Mouse (Mus musculus): ENCODE results near the gene Dcaf11. TPM values are rescaled to one million over a fixed set of nuclear protein-coding genes. Genes with fewer than 3 reads are reported as not detected.

Gene Dcaf11
- polyA plus RNA-seq, 1 experiment from 2014 or later = 70.9 TPM

GRCm38 (mm10) chr14:55608339-55608738, 48.5 kb downstream of the Dcaf11 start:
- no peak for DNase-seq (ENCODE audit: low spot score)
- WGBS = 100% methylated on average over 6 of the region's 6 CpGs
- Histone ChIP-seq H3K4me3 (ENCODE audit: low read depth, low read length) (no peak overlapping the region), H3K36me3 (ENCODE audit: control insufficient read depth, insufficient read depth, low read length) (peaks cover 40% of the 10 kb centered on the region), H3K27ac (ENCODE audit: low read depth) (no peak overlapping the region), H3K9me3 (ENCODE audit: control insufficient read depth, low read length) (no peaks in the 10 kb centered on the region), H3K9ac (ENCODE audit: low read length) (no peak overlapping the region), H3K4me1 (replicated peaks; ENCODE audit: control insufficient read depth, insufficient read depth, low read length) (no peaks in the 10 kb centered on the region; the same call in 1 of the 2 replicates), H3K27me3 (replicated peaks; ENCODE audit: control insufficient read depth, insufficient read depth, low read length) (no peaks in the 10 kb centered on the region), H3K4me2 (ENCODE audit: low read length) (no peak overlapping the region)
- ATAC-seq (replicated peaks; ENCODE audit: low FRiP score, low TSS enrichment, low read depth) = no peak

GRCm38 (mm10) chr14:55613346-55613745, 53.5 kb downstream of the Dcaf11 start:
- ATAC-seq (replicated peaks; ENCODE audit: low FRiP score, low TSS enrichment, low read depth) = no peak
- 74% methylated on average over 6 of the region's 6 CpGs for WGBS
- DNase-seq (ENCODE audit: low spot score) = no peak

DNA sequence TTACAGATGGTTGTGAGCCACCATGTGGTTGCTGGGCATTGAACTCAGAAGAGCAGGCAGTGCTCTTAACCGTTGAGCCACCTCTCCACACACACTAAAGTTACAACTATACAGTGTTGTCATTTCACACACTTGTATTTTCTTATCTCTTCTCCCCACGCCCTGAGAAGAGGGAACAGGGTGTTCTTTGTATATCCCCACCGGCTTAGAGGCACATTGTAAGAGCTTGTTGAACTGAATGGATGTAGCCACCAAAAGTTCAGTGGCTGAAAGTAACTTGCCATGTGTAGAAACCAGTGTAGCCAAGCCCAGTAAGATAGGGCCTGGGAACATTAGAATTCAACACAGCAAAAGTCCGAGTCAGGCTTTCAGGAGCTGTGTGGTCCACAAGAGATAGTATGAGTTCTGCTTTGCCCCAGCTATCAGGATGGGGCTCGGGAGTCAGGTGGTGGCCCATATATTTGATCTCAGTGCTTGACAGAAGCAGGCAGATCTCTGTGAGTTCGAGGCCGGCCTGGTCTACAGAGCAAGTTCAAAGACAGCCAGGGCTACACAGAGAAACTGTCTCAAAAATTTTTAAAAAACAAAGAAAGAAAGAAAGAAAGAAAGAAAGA, 54.9 kb downstream of the Dcaf11 start:
- H3K9ac ChIP-seq (ENCODE audit: low read length) = no peak overlapping the region
- peaks cover 2% of the 10 kb centered on the region for H3K36me3 ChIP-seq (ENCODE audit: control insufficient read depth, insufficient read depth, low read length)
- ATAC-seq (replicated peaks; ENCODE audit: low FRiP score, low TSS enrichment, low read depth) (no peak), DNase-seq (ENCODE audit: low spot score) (no peak)
- WGBS = 77% methylated on average over 7 of the region's 7 CpGs
- no peak overlapping the region for H3K27ac ChIP-seq (ENCODE audit: low read depth)
- H3K4me2 ChIP-seq (ENCODE audit: low read length) = no peak overlapping the region
- no peaks in the 10 kb centered on the region; the same call in 1 of the 2 replicates for H3K4me1 ChIP-seq (replicated peaks; ENCODE audit: control insufficient read depth, insufficient read depth, low read length)
- H3K4me3 ChIP-seq (ENCODE audit: low read depth, low read length) = no peak overlapping the region
- no peaks in the 10 kb centered on the region for H3K9me3 ChIP-seq (ENCODE audit: control insufficient read depth, low read length)
- no peaks in the 10 kb centered on the region for H3K27me3 ChIP-seq (replicated peaks; ENCODE audit: control insufficient read depth, insufficient read depth, low read length)

More at GRCm38 (mm10) chr14:55613346-55613745, 53.5 kb downstream of the Dcaf11 start:
- Histone ChIP-seq H3K27ac (ENCODE audit: low read depth) (no peak overlapping the region), H3K4me1 (replicated peaks; ENCODE audit: control insufficient read depth, insufficient read depth, low read length) (no peaks in the 10 kb centered on the region), H3K9me3 (ENCODE audit: control insufficient read depth, low read length) (no peaks in the 10 kb centered on the region), H3K4me2 (ENCODE audit: low read length) (no peak overlapping the region), H3K36me3 (ENCODE audit: control insufficient read depth, insufficient read depth, low read length) (peaks cover 14% of the 10 kb centered on the region), H3K4me3 (ENCODE audit: low read depth, low read length) (no peak overlapping the region), H3K27me3 (replicated peaks; ENCODE audit: control insufficient read depth, insufficient read depth, low read length) (no peaks in the 10 kb centered on the region), H3K9ac (ENCODE audit: low read length) (no peak overlapping the region)

DNA sequence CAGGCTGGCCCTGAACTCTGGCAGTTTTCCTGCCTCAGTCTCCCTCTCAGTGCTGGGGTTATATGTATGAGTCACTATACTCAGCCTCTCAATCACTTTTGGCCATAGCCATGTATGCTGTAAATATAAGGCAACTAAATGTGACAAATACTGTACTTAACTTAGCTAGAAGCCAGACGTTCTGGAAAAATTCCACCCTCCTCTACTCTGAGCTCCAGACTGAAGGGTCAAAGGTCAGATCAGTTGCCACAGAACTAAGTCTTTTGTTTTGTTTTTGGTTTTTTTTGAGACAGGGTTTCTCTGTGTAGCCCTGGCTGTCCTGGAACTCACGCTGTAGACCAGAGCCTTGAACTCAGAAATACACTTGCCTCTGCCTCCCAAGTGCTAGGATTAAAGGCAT, 56.1 kb downstream of the Dcaf11 start:
- H3K9me3 ChIP-seq (ENCODE audit: control insufficient read depth, low read length) = no peaks in the 10 kb centered on the region
- ATAC-seq (replicated peaks; ENCODE audit: low FRiP score, low TSS enrichment, low read depth) (no peak), DNase-seq (ENCODE audit: low spot score) (no peak)
- no peak overlapping the region for H3K4me3 ChIP-seq (ENCODE audit: low read depth, low read length)
- no peak overlapping the region for H3K4me2 ChIP-seq (ENCODE audit: low read length)
- H3K27me3 ChIP-seq (replicated peaks; ENCODE audit: control insufficient read depth, insufficient read depth, low read length) = no peaks in the 10 kb centered on the region
- no peak overlapping the region for H3K27ac ChIP-seq (ENCODE audit: low read depth)
- no peak overlapping the region for H3K9ac ChIP-seq (ENCODE audit: low read length)
- 44% methylated on average over 2 of the region's 2 CpGs for WGBS
- H3K36me3 ChIP-seq (ENCODE audit: control insufficient read depth, insufficient read depth, low read length) = no peaks in the 10 kb centered on the region
- no peaks in the 10 kb centered on the region; the same call in 1 of the 2 replicates for H3K4me1 ChIP-seq (replicated peaks; ENCODE audit: control insufficient read depth, insufficient read depth, low read length)

GRCm38 (mm10) chr14:55616844-55617243, 57.0 kb downstream of the Dcaf11 start:
- Histone ChIP-seq H3K4me3 (ENCODE audit: low read depth, low read length) (no peak overlapping the region), H3K27me3 (replicated peaks; ENCODE audit: control insufficient read depth, insufficient read depth, low read length) (no peaks in the 10 kb centered on the region), H3K36me3 (ENCODE audit: control insufficient read depth, insufficient read depth, low read length) (no peaks in the 10 kb centered on the region), H3K27ac (ENCODE audit: low read depth) (no peak overlapping the region), H3K4me2 (ENCODE audit: low read length) (no peak overlapping the region), H3K4me1 (replicated peaks; ENCODE audit: control insufficient read depth, insufficient read depth, low read length) (no peaks in the 10 kb centered on the region; the same call in 1 of the 2 replicates), H3K9ac (ENCODE audit: low read length) (no peak overlapping the region), H3K9me3 (ENCODE audit: control insufficient read depth, low read length) (no peaks in the 10 kb centered on the region)
- no peak for ATAC-seq (replicated peaks; ENCODE audit: low FRiP score, low TSS enrichment, low read depth)
- WGBS = 81% methylated on average over 2 of the region's 2 CpGs
- no peak for DNase-seq (ENCODE audit: low spot score)

DNA sequence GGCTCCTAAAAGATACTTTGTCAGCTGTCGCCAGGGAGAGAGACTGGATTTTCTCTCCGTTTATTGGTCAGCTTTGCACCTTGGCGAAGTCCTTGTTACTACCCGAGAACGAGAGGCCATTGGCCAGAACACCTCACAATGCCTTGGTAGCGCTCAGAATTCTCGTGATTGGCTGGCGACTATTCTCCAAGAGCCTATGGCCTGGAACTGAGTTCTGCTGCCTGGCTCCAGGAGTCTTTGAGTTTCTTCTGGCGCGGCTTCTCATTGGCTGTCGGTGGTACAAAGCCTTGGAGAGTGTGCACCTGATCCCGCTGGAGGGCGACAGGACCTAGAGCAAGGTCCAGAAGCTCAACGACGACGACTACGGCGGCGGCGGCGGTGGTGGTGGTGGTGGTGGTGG, 58.0 kb downstream of the Dcaf11 start, which contains the start of gene Rec8:
Gene Rec8, plus strand, starts transcription at position 216 of the 400 bp plus-strand sequence.
- ATAC-seq (replicated peaks; ENCODE audit: low FRiP score, low TSS enrichment, low read depth) (peak; percentile 88), DNase-seq (ENCODE audit: low spot score) (peak; percentile 66)
- Histone ChIP-seq H3K27ac (ENCODE audit: low read depth) (no peak within 1 kb of the TSS), H3K9ac (ENCODE audit: low read length) (no peak within 1 kb of the TSS), H3K27me3 (replicated peaks; ENCODE audit: control insufficient read depth, insufficient read depth, low read length) (no peaks in the 10 kb centered on the region), H3K4me1 (replicated peaks; ENCODE audit: control insufficient read depth, insufficient read depth, low read length) (no peaks in the 10 kb centered on the region; the same call in 1 of the 2 replicates), H3K9me3 (ENCODE audit: control insufficient read depth, low read length) (no peaks in the 10 kb centered on the region), H3K36me3 (ENCODE audit: control insufficient read depth, insufficient read depth, low read length) (no peaks in the 10 kb centered on the region), H3K4me3 (ENCODE audit: low read depth, low read length) (peak within 1 kb of the TSS; percentile 25), H3K4me2 (ENCODE audit: low read length) (peak within 1 kb of the TSS; percentile 43)
- 8% methylated on average over 21 of the region's 21 CpGs for WGBS

DNA sequence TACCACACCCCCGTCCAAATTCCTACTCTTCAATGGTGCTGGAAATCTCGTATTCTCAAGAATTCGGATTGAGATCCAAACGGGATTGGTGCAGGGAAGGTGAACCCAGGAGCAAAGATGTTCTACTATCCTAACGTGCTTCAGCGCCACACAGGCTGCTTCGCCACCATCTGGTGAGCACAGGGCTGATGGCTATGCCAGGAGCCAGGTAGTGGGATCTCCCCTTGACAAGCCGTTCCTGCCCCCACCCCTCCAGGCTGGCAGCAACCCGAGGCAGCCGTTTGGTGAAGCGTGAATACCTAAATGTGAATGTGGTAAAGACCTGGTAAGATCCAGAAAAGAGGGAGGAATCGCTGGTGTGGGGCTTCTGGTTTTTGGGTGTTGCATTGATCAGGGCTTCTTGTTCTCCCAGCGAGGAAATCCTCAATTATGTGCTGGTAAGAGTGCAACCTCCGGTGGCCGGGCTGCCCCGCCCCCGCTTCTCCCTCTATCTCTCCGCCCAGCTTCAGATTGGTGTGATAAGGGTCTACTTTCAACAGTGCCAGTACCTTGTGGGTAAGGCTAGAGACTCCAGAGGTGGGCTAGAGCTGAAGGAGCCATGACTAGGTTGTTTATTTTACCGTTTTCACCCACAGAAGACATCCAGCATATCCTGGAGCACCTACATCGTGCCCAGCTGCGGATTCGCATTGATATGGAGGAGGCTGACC, 58.8 kb downstream of the Dcaf11 start:
- H3K4me1 ChIP-seq (replicated peaks; ENCODE audit: control insufficient read depth, insufficient read depth, low read length) = no peaks in the 10 kb centered on the region; the same call in 1 of the 2 replicates
- peak overlapping the region; percentile 43 for H3K4me2 ChIP-seq (ENCODE audit: low read length)
- H3K27ac ChIP-seq (ENCODE audit: low read depth) = no peak overlapping the region
- ATAC-seq (replicated peaks; ENCODE audit: low FRiP score, low TSS enrichment, low read depth) = no peak
- no peaks in the 10 kb centered on the region for H3K9me3 ChIP-seq (ENCODE audit: control insufficient read depth, low read length)
- H3K9ac ChIP-seq (ENCODE audit: low read length) = no peak overlapping the region
- H3K36me3 ChIP-seq (ENCODE audit: control insufficient read depth, insufficient read depth, low read length) = no peaks in the 10 kb centered on the region
- DNase-seq (ENCODE audit: low spot score) = no peak
- H3K27me3 ChIP-seq (replicated peaks; ENCODE audit: control insufficient read depth, insufficient read depth, low read length) = no peaks in the 10 kb centered on the region
- WGBS = 43% methylated on average over 22 of the region's 22 CpGs
- peak overlapping the region; percentile 25 for H3K4me3 ChIP-seq (ENCODE audit: low read depth, low read length)
